Mouse (Mus musculus): ENCODE measurements around the gene Adcy6. TPM values are rescaled to one million over a fixed set of nuclear protein-coding genes. Genes with fewer than 3 reads are reported as not detected.

Gene Adcy6
- polyA plus RNA-seq, 1 experiment, result 15.0 TPM

DNA sequence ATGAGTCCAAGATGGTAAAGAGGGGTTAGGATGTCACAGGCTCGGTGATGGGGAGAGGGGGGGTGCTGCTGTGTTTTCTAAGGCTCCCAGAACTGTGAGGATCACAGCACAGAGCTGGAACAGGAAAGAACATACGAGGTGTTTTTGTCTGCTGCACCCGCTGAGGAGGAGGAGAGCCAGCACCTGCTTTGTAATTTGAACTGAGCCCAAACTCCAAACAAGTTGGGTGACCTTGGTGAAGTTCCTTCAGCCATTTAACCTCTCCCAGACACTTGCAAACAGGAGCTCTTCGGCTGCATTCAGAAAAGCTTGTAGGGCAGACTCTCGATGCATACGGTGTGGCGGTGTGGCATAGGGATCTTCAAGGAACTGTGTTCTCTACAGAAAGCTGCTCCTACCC, 24.5 kb downstream of the Adcy6 start:
- H3K27me3 ChIP-seq (ENCODE audit: control insufficient read depth, insufficient read depth, low read length), result no peaks in the 10 kb centered on the region
- TF ChIP-seq POLR2A (IDR thresholded peaks at IDR 0.05; ENCODE audit: control insufficient read depth, low read depth, low read length) (no peak), CTCF (IDR thresholded peaks at IDR 0.05; ENCODE audit: control insufficient read depth, insufficient read depth, insufficient replicate concordance, low read depth, low read length) (no peak)
- no peak overlapping the region for H3K27ac ChIP-seq (ENCODE audit: control insufficient read depth, insufficient read depth, low read depth, low read length)
- no peaks in the 10 kb centered on the region; the same call in 1 of the 2 replicates for H3K4me1 ChIP-seq (ENCODE audit: control insufficient read depth, insufficient read depth, low read length)
- H3K4me3 ChIP-seq (ENCODE audit: control insufficient read depth, low read depth, low read length), result no peak overlapping the region
- H3K36me3 ChIP-seq (ENCODE audit: control insufficient read depth, insufficient read depth, low read length), result no peaks in the 10 kb centered on the region

DNA sequence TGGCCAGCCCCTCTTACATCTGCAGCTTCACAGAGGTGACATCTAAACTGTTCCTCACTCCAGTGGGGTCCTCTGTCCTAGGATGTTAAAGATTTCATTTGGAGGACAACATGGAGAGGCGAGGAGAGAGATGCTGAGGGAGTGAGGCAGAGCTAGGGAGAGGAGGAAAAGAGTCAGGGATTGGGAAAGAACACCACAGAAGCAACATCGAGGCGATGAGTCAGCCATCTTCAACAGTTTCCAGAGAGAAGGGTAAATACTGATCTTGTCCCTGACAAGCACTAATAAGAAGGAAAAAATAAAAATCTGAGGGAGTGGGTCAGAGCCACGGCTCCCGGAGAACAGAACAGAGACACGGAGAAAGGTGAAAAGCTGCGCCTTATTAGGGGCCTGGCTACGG, 26.9 kb downstream of the Adcy6 start:
- TF ChIP-seq CTCF (IDR thresholded peaks at IDR 0.05; ENCODE audit: control insufficient read depth, insufficient read depth, insufficient replicate concordance, low read depth, low read length) (no peak), POLR2A (IDR thresholded peaks at IDR 0.05; ENCODE audit: control insufficient read depth, low read depth, low read length) (no peak)
- Histone ChIP-seq H3K27me3 (ENCODE audit: control insufficient read depth, insufficient read depth, low read length) (no peaks in the 10 kb centered on the region), H3K36me3 (ENCODE audit: control insufficient read depth, insufficient read depth, low read length) (no peaks in the 10 kb centered on the region), H3K4me3 (ENCODE audit: control insufficient read depth, low read depth, low read length) (no peak overlapping the region), H3K4me1 (ENCODE audit: control insufficient read depth, insufficient read depth, low read length) (no peaks in the 10 kb centered on the region; the same call in 1 of the 2 replicates), H3K27ac (ENCODE audit: control insufficient read depth, insufficient read depth, low read depth, low read length) (no peak overlapping the region)

DNA sequence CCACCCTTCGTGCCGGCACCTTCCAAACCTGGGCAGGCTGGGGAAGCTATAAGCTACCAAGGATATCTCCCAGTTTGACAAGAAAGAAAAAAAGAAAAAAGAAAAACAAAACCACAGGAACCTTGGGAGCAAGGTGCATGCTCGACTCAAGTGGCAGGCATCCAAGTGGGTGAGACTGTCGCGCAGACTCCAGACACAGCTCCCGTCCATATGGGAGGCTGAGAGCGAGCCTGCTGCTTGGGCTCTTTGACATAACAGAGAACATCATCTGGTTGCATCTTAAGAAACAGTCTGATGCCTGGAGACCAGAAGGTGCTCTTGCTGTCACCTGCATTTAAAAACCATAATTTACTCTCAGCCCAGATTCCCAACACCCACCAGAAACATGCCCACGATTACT, 27.5 kb downstream of the Adcy6 start:
- no peak for TF ChIP-seq CTCF (IDR thresholded peaks at IDR 0.05; ENCODE audit: control insufficient read depth, insufficient read depth, insufficient replicate concordance, low read depth, low read length)
- TF ChIP-seq POLR2A (IDR thresholded peaks at IDR 0.05; ENCODE audit: control insufficient read depth, low read depth, low read length), result no peak
- H3K27ac ChIP-seq (ENCODE audit: control insufficient read depth, insufficient read depth, low read depth, low read length), result no peak overlapping the region
- H3K4me1 ChIP-seq (ENCODE audit: control insufficient read depth, insufficient read depth, low read length), result no peaks in the 10 kb centered on the region; the same call in 1 of the 2 replicates
- no peaks in the 10 kb centered on the region for H3K27me3 ChIP-seq (ENCODE audit: control insufficient read depth, insufficient read depth, low read length)
- H3K36me3 ChIP-seq (ENCODE audit: control insufficient read depth, insufficient read depth, low read length), result no peaks in the 10 kb centered on the region
- H3K4me3 ChIP-seq (ENCODE audit: control insufficient read depth, low read depth, low read length), result no peak overlapping the region

DNA sequence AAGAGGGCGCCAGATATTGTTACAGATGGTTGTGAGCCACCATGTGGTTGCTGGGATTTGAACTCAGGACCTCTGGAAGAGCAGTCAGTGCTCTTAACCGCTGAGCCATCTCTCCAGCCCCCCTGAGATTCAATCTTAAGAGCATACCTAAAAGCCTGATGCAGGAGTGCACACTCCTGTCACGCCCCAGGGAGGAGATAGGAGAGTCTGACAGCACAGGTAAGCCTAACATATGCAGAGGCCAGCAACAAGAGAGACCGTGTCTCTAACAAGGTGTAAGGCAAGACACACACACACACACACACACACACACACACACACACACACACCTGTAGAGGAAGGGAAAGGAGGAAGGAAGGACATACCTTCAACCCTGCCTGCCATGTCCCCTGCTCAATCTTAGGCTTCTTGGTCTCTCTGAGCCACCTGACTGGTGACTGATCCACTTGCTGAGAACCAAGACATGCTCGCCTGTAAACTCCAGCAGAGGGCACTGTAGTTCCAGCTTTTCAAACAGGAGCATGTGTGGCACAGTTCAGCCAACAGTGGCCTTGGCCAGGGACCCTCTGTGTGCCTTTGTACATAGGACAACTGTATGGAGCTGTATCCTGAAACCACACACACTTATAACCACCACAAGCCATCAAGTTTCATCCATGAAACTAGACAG, 29.9 kb downstream of the Adcy6 start:
- Histone ChIP-seq H3K4me3 (ENCODE audit: control insufficient read depth, low read depth, low read length) (no peak overlapping the region), H3K27ac (ENCODE audit: control insufficient read depth, insufficient read depth, low read depth, low read length) (no peak overlapping the region), H3K36me3 (ENCODE audit: control insufficient read depth, insufficient read depth, low read length) (no peaks in the 10 kb centered on the region), H3K4me1 (ENCODE audit: control insufficient read depth, insufficient read depth, low read length) (peaks cover under 1% of the 10 kb centered on the region; the same call in 1 of the 2 replicates), H3K27me3 (ENCODE audit: control insufficient read depth, insufficient read depth, low read length) (no peaks in the 10 kb centered on the region)
- no peak for TF ChIP-seq POLR2A (IDR thresholded peaks at IDR 0.05; ENCODE audit: control insufficient read depth, low read depth, low read length)
- TF ChIP-seq CTCF (IDR thresholded peaks at IDR 0.05; ENCODE audit: control insufficient read depth, insufficient read depth, insufficient replicate concordance, low read depth, low read length), result peak; percentile 68; the same call in 1 of the 2 replicates

DNA sequence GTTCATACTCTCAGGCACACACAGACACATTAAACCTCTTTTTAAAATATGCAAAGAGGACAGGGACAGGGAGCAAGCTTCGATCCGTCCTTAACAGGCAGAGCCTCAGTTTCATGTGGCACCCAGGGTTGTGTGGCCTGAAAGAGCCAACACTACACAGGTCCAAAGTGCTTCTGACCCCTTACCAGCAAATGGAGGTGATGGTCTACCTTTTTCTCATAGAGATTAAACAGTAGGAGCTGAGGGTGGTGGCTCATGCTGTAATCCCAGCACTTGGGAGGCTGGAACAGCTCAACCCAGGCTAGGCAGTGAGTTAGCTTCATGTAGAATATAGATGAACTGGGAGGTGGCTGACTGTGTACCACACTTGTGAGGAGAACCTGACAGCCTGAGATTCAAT, 30.6 kb downstream of the Adcy6 start:
- TF ChIP-seq POLR2A (IDR thresholded peaks at IDR 0.05; ENCODE audit: control insufficient read depth, low read depth, low read length) (no peak), CTCF (IDR thresholded peaks at IDR 0.05; ENCODE audit: control insufficient read depth, insufficient read depth, insufficient replicate concordance, low read depth, low read length) (no peak)
- H3K27ac ChIP-seq (ENCODE audit: control insufficient read depth, insufficient read depth, low read depth, low read length), result no peak overlapping the region

DNA sequence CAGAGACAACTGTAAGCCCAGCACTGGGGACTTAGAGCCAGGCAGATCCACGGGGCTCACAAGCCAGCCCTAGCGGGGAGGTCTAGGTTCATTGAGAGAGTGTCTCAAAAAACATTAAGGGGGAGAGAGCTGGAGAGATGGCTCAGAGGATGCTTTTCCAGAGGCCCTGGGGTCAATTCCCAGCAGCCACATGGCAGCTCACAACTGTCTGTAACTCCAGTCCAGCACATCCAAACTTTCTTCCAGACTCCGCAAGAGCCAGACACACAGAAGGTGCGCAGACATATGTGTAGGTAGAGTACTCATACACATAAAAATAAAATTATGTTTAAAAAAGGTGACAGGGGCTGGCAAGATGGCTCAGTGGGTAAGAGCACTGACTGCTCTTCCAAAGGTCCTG, 36.6 kb downstream of the Adcy6 start:
- H3K4me1 ChIP-seq (ENCODE audit: control insufficient read depth, insufficient read depth, low read length), result peaks cover 10% of the 10 kb centered on the region
- peak overlapping the region; percentile 46 for H3K4me3 ChIP-seq (ENCODE audit: control insufficient read depth, low read depth, low read length)
- no peak for TF ChIP-seq POLR2A (IDR thresholded peaks at IDR 0.05; ENCODE audit: control insufficient read depth, low read depth, low read length)
- H3K27me3 ChIP-seq (ENCODE audit: control insufficient read depth, insufficient read depth, low read length), result no peaks in the 10 kb centered on the region
- no peak overlapping the region for H3K27ac ChIP-seq (ENCODE audit: control insufficient read depth, insufficient read depth, low read depth, low read length)
- no peaks in the 10 kb centered on the region for H3K36me3 ChIP-seq (ENCODE audit: control insufficient read depth, insufficient read depth, low read length)

More for the DNA sequence above, 30.6 kb downstream of the Adcy6 start:
- H3K4me3 ChIP-seq (ENCODE audit: control insufficient read depth, low read depth, low read length), result no peak overlapping the region
- no peaks in the 10 kb centered on the region for H3K27me3 ChIP-seq (ENCODE audit: control insufficient read depth, insufficient read depth, low read length)
- H3K4me1 ChIP-seq (ENCODE audit: control insufficient read depth, insufficient read depth, low read length), result peaks cover 2% of the 10 kb centered on the region; the same call in 1 of the 2 replicates
- H3K36me3 ChIP-seq (ENCODE audit: control insufficient read depth, insufficient read depth, low read length), result no peaks in the 10 kb centered on the region

DNA sequence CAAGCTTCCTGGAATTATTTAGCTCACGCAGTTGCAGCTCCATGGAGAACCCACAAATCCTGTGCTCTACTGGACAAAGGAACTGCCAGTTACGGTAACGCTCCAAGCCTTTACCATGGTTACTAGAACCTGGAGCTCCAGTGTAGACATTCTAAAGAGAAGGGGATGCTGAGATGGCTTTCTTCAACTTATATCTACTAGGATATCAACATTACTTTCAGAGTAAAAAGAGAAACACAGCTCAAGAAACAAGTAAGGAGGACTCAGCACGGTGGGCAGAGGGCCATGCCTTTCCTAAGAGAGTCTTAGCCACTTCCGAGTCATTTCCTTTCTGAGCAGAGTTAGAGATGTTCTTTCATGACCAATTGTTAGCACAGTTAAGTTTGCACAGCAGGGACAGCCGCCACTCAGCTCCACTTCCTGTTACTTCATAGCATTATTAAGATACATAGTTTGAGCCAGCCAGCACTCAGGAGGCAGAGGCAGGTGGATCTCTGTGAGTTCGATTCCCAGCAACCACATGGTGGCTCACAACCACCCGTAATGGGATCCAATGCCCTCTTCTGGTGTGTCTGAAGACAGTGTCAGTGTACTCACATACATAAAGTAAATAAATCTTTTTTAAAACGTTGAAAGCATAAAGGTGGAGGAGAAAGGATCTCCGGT, 38.9 kb downstream of the Adcy6 start, which contains the start of the genes Ccnt1 and 4930415O20Rik:
Gene Ccnt1 (minus strand): TSS at position 51 of the 666 bp plus-strand sequence.
Gene 4930415O20Rik (plus strand): TSS at position 132 of the 666 bp plus-strand sequence.
- Histone ChIP-seq H3K4me1 (ENCODE audit: control insufficient read depth, insufficient read depth, low read length) (peaks cover 10% of the 10 kb centered on the region), H3K4me3 (ENCODE audit: control insufficient read depth, low read depth, low read length) (peak within 1 kb of the TSS; percentile 80)
- TF ChIP-seq CTCF (IDR thresholded peaks at IDR 0.05; ENCODE audit: control insufficient read depth, insufficient read depth, insufficient replicate concordance, low read depth, low read length), result no peak
- TF ChIP-seq POLR2A (IDR thresholded peaks at IDR 0.05; ENCODE audit: control insufficient read depth, low read depth, low read length), result no peak

More for the DNA sequence above, 38.9 kb downstream of the Adcy6 start, which contains the start of the genes Ccnt1 and 4930415O20Rik:
- Histone ChIP-seq H3K27ac (ENCODE audit: control insufficient read depth, insufficient read depth, low read depth, low read length) (no peak within 1 kb of the TSS), H3K36me3 (ENCODE audit: control insufficient read depth, insufficient read depth, low read length) (no peaks in the 10 kb centered on the region), H3K27me3 (ENCODE audit: control insufficient read depth, insufficient read depth, low read length) (no peaks in the 10 kb centered on the region)

All from testis, adult 2 months (tissue).